Mouse (Mus musculus) heart, postnatal 14 days (tissue): ENCODE data around the gene Gnai3. TPM values are rescaled to one million over a fixed set of nuclear protein-coding genes. Genes with fewer than 3 reads are reported as not detected.

Experiments
- DNase-seq, 2 experiments: peaks; one replicate each; pipeline ENCODE4 v3.0.0; 2021 to 2022
- intact Hi-C: fragments of 180-260 bp; cut with DNase I; formaldehyde crosslinking; loops from one replicate; pipeline ENCODE4 v1.15.1; 2025
- total RNA-seq, 2 experiments: library from RNA; stranded (reverse); gene quantifications; 2 replicates each; pipeline ENCODE4 v1.2.3; 2021

Gnai3 gene
- total RNA-seq, 2 experiments from 2014 or later, result 25.0 to 30.2 TPM

- intact Hi-C loops, result no loop called here
Observed at GRCm38 (mm10) chr3:108088842-108089380, 57.0 kb downstream of the Gnai3 start.

GRCm38 (mm10) chr3:108087329-108087728, 58.6 kb downstream of the Gnai3 start:
- intact Hi-C loops, result no loop called here
- DNase-seq, result no peak

More at GRCm38 (mm10) chr3:108088842-108089380, 57.0 kb downstream of the Gnai3 start:
- DNase-seq, result no peak

- intact Hi-C loops, result no loop called here
- DNase-seq, result peak; percentile 81 to 89
Observed at GRCm38 (mm10) chr3:108086470-108086979, 59.4 kb downstream of the Gnai3 start, which contains the start of gene Ampd2. Ampd2 (minus strand) TSS chr3:108086651.

- DNase-seq, result peak; percentile 78 to 86
- intact Hi-C loops, result no loop called here
Observed at GRCm38 (mm10) chr3:108085721-108086469, 60.1 kb downstream of the Gnai3 start.

GRCm38 (mm10) chr3:108085281-108085720, 60.6 kb downstream of the Gnai3 start:
- intact Hi-C loops, result no loop called here
- DNase-seq, result peak; percentile 95

- no peak for DNase-seq
- intact Hi-C loops, result loop anchor here (5.0 kb wide), 1 partner anchor 117 kb away; the partner anchor contains the start of gene Cyb561d1
Observed at GRCm38 (mm10) chr3:108084767-108085270, 61.1 kb downstream of the Gnai3 start.

- intact Hi-C loops, result loop anchor here (5.0 kb wide), 1 partner anchor 118 kb away; the partner anchor contains the start of gene Cyb561d1
- DNase-seq, result no peak
Observed at GRCm38 (mm10) chr3:108083904-108084407, 62.0 kb downstream of the Gnai3 start.

- no peak for DNase-seq
- intact Hi-C loops, result loop anchor here (5.0 kb wide), 1 partner anchor 119 kb away; the partner anchor contains the start of gene Cyb561d1
Observed at GRCm38 (mm10) chr3:108083161-108083560, 62.8 kb downstream of the Gnai3 start.

- no peak for DNase-seq
- intact Hi-C loops, result loop anchor here (5.0 kb wide), 1 partner anchor 120 kb away; the partner anchor contains the start of gene Cyb561d1
Observed at GRCm38 (mm10) chr3:108082251-108082875, 63.6 kb downstream of the Gnai3 start.

- no peak for DNase-seq
- intact Hi-C loops, result loop anchor here (5.0 kb wide), 1 partner anchor 121 kb away; the partner anchor contains the start of gene Cyb561d1
Observed at GRCm38 (mm10) chr3:108081681-108082080, 64.3 kb downstream of the Gnai3 start.

GRCm38 (mm10) chr3:108076836-108077235, 69.1 kb downstream of the Gnai3 start:
- no peak for DNase-seq
- intact Hi-C loops, result no loop called here

- intact Hi-C loops, result no loop called here
Observed at GRCm38 (mm10) chr3:108072983-108073569, 72.9 kb downstream of the Gnai3 start.

GRCm38 (mm10) chr3:108070295-108071293, 75.4 kb downstream of the Gnai3 start:
- DNase-seq, result peak; percentile 80 to 86
- intact Hi-C loops, result loop anchor here (1.0 kb wide), 1 partner anchor 78 kb away; no protein-coding TSS in a partner anchor

More at GRCm38 (mm10) chr3:108072983-108073569, 72.9 kb downstream of the Gnai3 start:
- no peak for DNase-seq

GRCm38 (mm10) chr3:108069231-108069870, 76.6 kb downstream of the Gnai3 start:
- DNase-seq, result peak; percentile 47 to 52
- intact Hi-C loops, result no loop called here

GRCm38 (mm10) chr3:108068826-108069225, 77.1 kb downstream of the Gnai3 start:
- intact Hi-C loops, result no loop called here
- DNase-seq, result no peak

- no peak for DNase-seq
- intact Hi-C loops, result no loop called here
Observed at GRCm38 (mm10) chr3:108067370-108067934, 78.5 kb downstream of the Gnai3 start.

- no peak for DNase-seq
- intact Hi-C loops, result no loop called here
Observed at GRCm38 (mm10) chr3:108065551-108065950, 80.4 kb downstream of the Gnai3 start.

- intact Hi-C loops, result loop anchor here (5.0 kb wide), 2 partner anchors 127 to 367 kb away; partner anchors contain the start of gene Ahcyl1
- DNase-seq, result no peak
Observed at GRCm38 (mm10) chr3:108064672-108065071, 81.3 kb downstream of the Gnai3 start.
